Mouse (Mus musculus) heart, postnatal 0 days (tissue): ENCODE data around the gene Psmb6. TPM values are rescaled to one million over a fixed set of nuclear protein-coding genes. Genes with fewer than 3 reads are reported as not detected.

Experiments used
- ATAC-seq: fragments of 200-750 bp; cut with Nextera tagmentation; 2 replicates; pipeline ENCODE4 v1.8.0; 2017; ENCODE audit warnings: low read depth, moderate number of reproducible peaks, moderate library complexity; ENCODE audit not compliant: insufficient read depth
- DNase-seq: peaks from one replicate; pipeline ENCODE4 v3.0.0-alpha.2; 2016; ENCODE audit warnings: low spot score
- H3K27ac ChIP-seq: fragments of 300-500 bp; sonication (generic); 2 replicates; pipeline ENCODE4 v1.5.1; 2014; ENCODE audit warnings: low read depth, mild to moderate bottlenecking
- H3K27me3 ChIP-seq: fragments of 300-500 bp; sonication (generic); 2 replicates; pipeline ENCODE4 v1.6.1; 2014; ENCODE audit warnings: low read length, mixed read lengths; ENCODE audit not compliant: control insufficient read depth, insufficient read depth
- H3K36me3 ChIP-seq: fragments of 300-500 bp; sonication (generic); replicated peaks from 2 replicates; pipeline ENCODE4 v1.6.1; 2014; ENCODE audit warnings: low read length, mixed read lengths; ENCODE audit not compliant: control insufficient read depth, insufficient read depth
- H3K4me1 ChIP-seq: fragments of 300-500 bp; sonication (generic); 2 replicates; pipeline ENCODE4 v1.6.1; 2014; ENCODE audit warnings: antibody characterized with exemption; ENCODE audit not compliant: control insufficient read depth, insufficient read depth
- H3K4me2 ChIP-seq: fragments of 300-500 bp; sonication (generic); 2 replicates; pipeline ENCODE4 v1.6.1; 2014; ENCODE audit warnings: low read depth, mild to moderate bottlenecking, low read length, moderate library complexity
- H3K4me3 ChIP-seq: fragments of 300-500 bp; sonication (generic); 2 replicates; pipeline ENCODE4 v1.5.1; 2014; ENCODE audit warnings: low read depth, low read length
- H3K9ac ChIP-seq: fragments of 300-500 bp; sonication (generic); replicated peaks from 2 replicates; pipeline ENCODE4 v1.6.1; 2014; ENCODE audit warnings: low read depth, low read length, mixed read lengths
- H3K9me3 ChIP-seq: fragments of 300-500 bp; sonication (generic); replicated peaks from 2 replicates; pipeline ENCODE4 v1.6.1; 2016; ENCODE audit warnings: low read length; ENCODE audit not compliant: control insufficient read depth
- CTCF ChIP-seq: IDR thresholded peaks from 2 replicates; pipeline ENCODE4 v1.5.1; 2016; ENCODE audit warnings: antibody characterized with exemption, control low read depth, low read depth
- EP300 ChIP-seq: IDR thresholded peaks from 2 replicates; pipeline ENCODE4 v1.6.1; 2016; ENCODE audit warnings: antibody characterized with exemption, low read depth
- WGBS: fragments of 180-500 bp; shearing (Covaris S2); extraction: QIAGEN DNeasy Blood & Tissue Kit; methylation state at CpG from one replicate; pipeline ENCODE4 v1.1.7; 2014; 5-methylcytosine and 5-hydroxymethylcytosine counted together
- polyA plus RNA-seq: library from polyadenylated mRNA; unstranded; fragments of >200 nt; fragmentation: Nextera tagmentation; extraction: Ambion mirVana; gene quantifications from 2 replicates; pipeline ENCODE4 v1.2.1, GENCODE M21; 2015
- total RNA-seq: library from RNA; depleted of rRNA; stranded (reverse); fragments of >200 nt; gene quantifications from 2 replicates; pipeline ENCODE4 v1.2.3, GENCODE M21; 2014; ENCODE audit warnings: low replicate concordance; rRNA removed

The Psmb6 gene
- total and polyA plus RNA-seq, 2 experiments from 2014 or later = 521 to 640 TPM

- no peak overlapping the region for H3K9ac ChIP-seq
- no peak overlapping the region for H3K27ac ChIP-seq
- H3K4me3 ChIP-seq = no peak overlapping the region
- H3K9me3 ChIP-seq = no peaks in the 10 kb centered on the region
- no peak overlapping the region for H3K4me2 ChIP-seq
- no peak for TF ChIP-seq CTCF
- TF ChIP-seq EP300 = no peak
- DNase-seq (no peak), ATAC-seq (no peak)
- 92% methylated on average over 1 of the region's 1 CpGs for WGBS
- H3K4me1 ChIP-seq = no peaks in the 10 kb centered on the region
- no peaks in the 10 kb centered on the region for H3K27me3 ChIP-seq
- H3K36me3 ChIP-seq = no peaks in the 10 kb centered on the region
These were observed 46.5 kb downstream of the Psmb6 start for GRCm38 (mm10) chr11:70571641-70572040.

GRCm38 (mm10) chr11:70572348-70572902, 47.3 kb downstream of the Psmb6 start:
- no peak for TF ChIP-seq EP300
- TF ChIP-seq CTCF = no peak
- H3K4me1 ChIP-seq = no peaks in the 10 kb centered on the region
- DNase-seq (no peak), ATAC-seq (no peak)
- H3K4me3 ChIP-seq = no peak overlapping the region
- 56% methylated on average over 5 of the region's 5 CpGs for WGBS
- H3K27me3 ChIP-seq = no peaks in the 10 kb centered on the region
- no peaks in the 10 kb centered on the region for H3K9me3 ChIP-seq
- H3K36me3 ChIP-seq = no peaks in the 10 kb centered on the region
- no peak overlapping the region for H3K27ac ChIP-seq
- no peak overlapping the region for H3K4me2 ChIP-seq
- H3K9ac ChIP-seq = no peak overlapping the region

GRCm38 (mm10) chr11:70573872-70574271, 48.7 kb downstream of the Psmb6 start:
- ATAC-seq (no peak), DNase-seq (no peak)
- no peak for TF ChIP-seq EP300
- no peak for TF ChIP-seq CTCF
- H3K27me3 ChIP-seq = no peaks in the 10 kb centered on the region
- H3K36me3 ChIP-seq = no peaks in the 10 kb centered on the region
- no peaks in the 10 kb centered on the region for H3K9me3 ChIP-seq
- no peak overlapping the region for H3K4me2 ChIP-seq
- no peak overlapping the region for H3K27ac ChIP-seq
- no peaks in the 10 kb centered on the region for H3K4me1 ChIP-seq
- H3K4me3 ChIP-seq = no peak overlapping the region
- WGBS = 83% methylated on average over 6 of the region's 6 CpGs
- H3K9ac ChIP-seq = no peak overlapping the region

- 70% methylated on average over 3 of the region's 3 CpGs for WGBS
- Histone ChIP-seq H3K27me3 (no peaks in the 10 kb centered on the region), H3K4me3 (no peak overlapping the region), H3K4me1 (peaks cover 11% of the 10 kb centered on the region), H3K27ac (no peak overlapping the region), H3K36me3 (no peaks in the 10 kb centered on the region), H3K9ac (no peak overlapping the region), H3K9me3 (no peaks in the 10 kb centered on the region), H3K4me2 (no peak overlapping the region)
- ATAC-seq (no peak), DNase-seq (no peak)
- TF ChIP-seq CTCF (no peak), EP300 (no peak)
These were observed 52.0 kb downstream of the Psmb6 start for GRCm38 (mm10) chr11:70577201-70577600.

Other genes starting within 250 kb of the Psmb6 start
- gene Alox12e, start 202.7 kb upstream of the Psmb6 start, total RNA-seq = not detected in 2 replicates
- gene Alox12e, start 202.7 kb upstream of the Psmb6 start, polyA plus RNA-seq = 0.05 TPM in 1 of 2 replicates, not detected in the other
- gene Alox15, start 173.3 kb upstream of the Psmb6 start, total RNA-seq = 0.23 TPM in 1 of 2 replicates, not detected in the other
- 0.11 and 0.22 TPM in 2 replicates for gene Alox15, start 173.3 kb upstream of the Psmb6 start, polyA plus RNA-seq
- gene Pelp1, start 115.3 kb upstream of the Psmb6 start, total RNA-seq = 15.1 and 15.9 TPM in 2 replicates
- 10.9 and 11.0 TPM in 2 replicates for gene Pelp1, start 115.3 kb upstream of the Psmb6 start, polyA plus RNA-seq
- gene Arrb2, start 92.7 kb upstream of the Psmb6 start, total RNA-seq = 9.5 and 27.5 TPM in 2 replicates
- 4.8 and 6.0 TPM in 2 replicates for gene Arrb2, start 92.7 kb upstream of the Psmb6 start, polyA plus RNA-seq
- gene Med11, start 73.4 kb upstream of the Psmb6 start, total RNA-seq = 9.0 and 28.3 TPM in 2 replicates
- 13.7 and 15.9 TPM in 2 replicates for gene Med11, start 73.4 kb upstream of the Psmb6 start, polyA plus RNA-seq
- 0.04 and 5.0 TPM in 2 replicates for gene Zmynd15, start 65.9 kb upstream of the Psmb6 start, total RNA-seq
- gene Zmynd15, start 65.9 kb upstream of the Psmb6 start, polyA plus RNA-seq = 1.3 TPM in 2 replicates
- gene Cxcl16, start 65.4 kb upstream of the Psmb6 start, total RNA-seq = 5.9 and 12.8 TPM in 2 replicates
- 9.8 and 11.3 TPM in 2 replicates for gene Cxcl16, start 65.4 kb upstream of the Psmb6 start, polyA plus RNA-seq
- 0.34 and 8.6 TPM in 2 replicates for gene Tm4sf5, start 20.1 kb upstream of the Psmb6 start, total RNA-seq
- gene Tm4sf5, start 20.1 kb upstream of the Psmb6 start, polyA plus RNA-seq = 7.6 and 7.8 TPM in 2 replicates
- gene Vmo1, start 10.8 kb upstream of the Psmb6 start, total RNA-seq = not detected in 2 replicates
- 0.18 and 0.55 TPM in 2 replicates for gene Vmo1, start 10.8 kb upstream of the Psmb6 start, polyA plus RNA-seq
- not detected in 2 replicates for gene Gltpd2, start 6.2 kb upstream of the Psmb6 start, total RNA-seq
- gene Gltpd2, start 6.2 kb upstream of the Psmb6 start, polyA plus RNA-seq = 0.34 TPM in 1 of 2 replicates, not detected in the other
- not detected in 2 replicates for gene Gm40193, start 7.6 kb downstream of the Psmb6 start, total RNA-seq
- not detected in 2 replicates for gene Gm40193, start 7.6 kb downstream of the Psmb6 start, polyA plus RNA-seq
- gene Pld2, start 14.7 kb downstream of the Psmb6 start, total RNA-seq = 14.5 and 18.5 TPM in 2 replicates
- gene Pld2, start 14.7 kb downstream of the Psmb6 start, polyA plus RNA-seq = 5.4 and 6.8 TPM in 2 replicates
- gene Mink1, start 37.5 kb downstream of the Psmb6 start, total RNA-seq = 20.4 and 38.0 TPM in 2 replicates
- 5.0 and 5.2 TPM in 2 replicates for gene Mink1, start 37.5 kb downstream of the Psmb6 start, polyA plus RNA-seq
- gene 4930544D05Rik, start 90.5 kb downstream of the Psmb6 start, total RNA-seq = not detected in 2 replicates
- gene 4930544D05Rik, start 90.5 kb downstream of the Psmb6 start, polyA plus RNA-seq = not detected in 2 replicates
- not detected in 2 replicates for gene Chrne, start 93.8 kb downstream of the Psmb6 start, total RNA-seq
- gene Chrne, start 93.8 kb downstream of the Psmb6 start, polyA plus RNA-seq = not detected in 2 replicates
- 0.08 TPM in 1 of 2 replicates, not detected in the other for gene Gp1ba, start 113.8 kb downstream of the Psmb6 start, total RNA-seq
- gene Gp1ba, start 113.8 kb downstream of the Psmb6 start, polyA plus RNA-seq = 0.26 and 0.27 TPM in 2 replicates
- gene Rnf167, start 121.9 kb downstream of the Psmb6 start, total RNA-seq = 48.3 and 66.3 TPM in 2 replicates
- gene Rnf167, start 121.9 kb downstream of the Psmb6 start, polyA plus RNA-seq = 61.8 and 62.5 TPM in 2 replicates
- 530 and 532 TPM in 2 replicates for gene Slc25a11, start 122.1 kb downstream of the Psmb6 start, total RNA-seq
- gene Slc25a11, start 122.1 kb downstream of the Psmb6 start, polyA plus RNA-seq = 446 and 451 TPM in 2 replicates
- 924 and 959 TPM in 2 replicates for gene Pfn1, start 129.3 kb downstream of the Psmb6 start, total RNA-seq
- gene Pfn1, start 129.3 kb downstream of the Psmb6 start, polyA plus RNA-seq = 903 and 932 TPM in 2 replicates
- 1,315 and 1,376 TPM in 2 replicates for gene Eno3, start 131.8 kb downstream of the Psmb6 start, total RNA-seq
- 1,204 and 1,224 TPM in 2 replicates for gene Eno3, start 131.8 kb downstream of the Psmb6 start, polyA plus RNA-seq
- 42.0 and 53.9 TPM in 2 replicates for gene Spag7, start 144.0 kb downstream of the Psmb6 start, total RNA-seq
- gene Spag7, start 144.0 kb downstream of the Psmb6 start, polyA plus RNA-seq = 154 and 175 TPM in 2 replicates
- gene Camta2, start 162.7 kb downstream of the Psmb6 start, total RNA-seq = 8.7 and 9.5 TPM in 2 replicates
- gene Camta2, start 162.7 kb downstream of the Psmb6 start, polyA plus RNA-seq = 10.5 and 10.7 TPM in 2 replicates
- gene Inca1, start 174.8 kb downstream of the Psmb6 start, total RNA-seq = 0.23 and 1.9 TPM in 2 replicates
- 3.9 and 4.0 TPM in 2 replicates for gene Inca1, start 174.8 kb downstream of the Psmb6 start, polyA plus RNA-seq
- 92.9 and 110 TPM in 2 replicates for gene Kif1c, start 175.2 kb downstream of the Psmb6 start, total RNA-seq
- gene Kif1c, start 175.2 kb downstream of the Psmb6 start, polyA plus RNA-seq = 6.3 and 6.4 TPM in 2 replicates
- 4.2 and 4.9 TPM in 2 replicates for gene Zfp3, start 238.8 kb downstream of the Psmb6 start, total RNA-seq
- gene Zfp3, start 238.8 kb downstream of the Psmb6 start, polyA plus RNA-seq = 9.6 and 10.8 TPM in 2 replicates